Mouse (Mus musculus) bone marrow, adult 2 months (tissue): Measurements from ENCODE around the gene Hps1.
"Not testable (repeated sequence)": the region's sequence is repeated elsewhere in the genome, so short reads cannot be mapped to it uniquely, and the experiment has no call there.

Source experiments
- CTCF ChIP-seq: fragments of 200-500 bp; IDR thresholded peaks from 2 replicates; pipeline ENCODE4 v1.5.1; 2011; ENCODE audit warnings: low read length, control low read depth; ENCODE audit not compliant: control insufficient read depth, insufficient read depth
- POLR2A ChIP-seq: fragments of 200-500 bp; IDR thresholded peaks from 2 replicates; pipeline ENCODE4 v1.6.1; 2011; ENCODE audit warnings: low read depth, mild to moderate bottlenecking, control low read depth, low read length, borderline replicate concordance; ENCODE audit not compliant: control insufficient read depth

DNA sequence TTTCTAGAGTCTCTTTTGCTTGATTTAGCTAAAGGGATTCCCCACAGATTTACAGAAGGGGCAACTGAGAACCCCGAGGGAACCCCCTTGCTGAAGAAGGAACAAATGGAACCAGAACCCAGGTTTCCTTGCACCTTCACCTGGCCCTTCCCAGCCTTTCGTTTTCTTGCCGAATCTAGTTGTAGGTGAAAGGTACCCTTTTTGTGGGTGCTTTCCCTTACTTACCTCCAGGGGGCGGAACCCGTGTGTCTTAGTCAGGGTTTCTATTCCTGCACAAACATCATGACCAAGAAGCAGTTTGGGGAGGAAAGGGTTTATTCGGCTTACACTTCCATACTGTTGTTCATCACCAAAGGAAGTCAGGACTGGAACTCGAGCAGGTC lies 369 bp upstream of the Hps1 start:
- TF ChIP-seq CTCF, POLR2A: not testable (repeated sequence)
